Mouse (Mus musculus): ENCODE measurements around the gene Actr8. TPM values are rescaled to one million over a fixed set of nuclear protein-coding genes. Genes with fewer than 3 reads are reported as not detected.

Gene Actr8
- total RNA-seq, 1 experiment: 54.3 TPM

GRCm38 (mm10) chr14:30041836-30042235 is 63.7 kb downstream of the Actr8 start:
- H3K36me3 ChIP-seq (ENCODE audit: control insufficient read depth, insufficient read depth, low read length, poor library complexity, severe bottlenecking): no peaks in the 10 kb centered on the region
- no peak overlapping the region for H3K27ac ChIP-seq (ENCODE audit: insufficient read depth, low read depth, low read length, poor library complexity, severe bottlenecking)
- no peak overlapping the region for H3K9ac ChIP-seq (ENCODE audit: insufficient read depth, low read depth, low read length, poor library complexity, severe bottlenecking)
- no peaks in the 10 kb centered on the region for H3K4me1 ChIP-seq (ENCODE audit: control insufficient read depth in 2 of 2, insufficient read depth in 2 of 2, low read length in 2 of 2, poor library complexity in 1 of 2)
- no peak overlapping the region for H3K4me3 ChIP-seq (ENCODE audit: insufficient read depth in 1 of 2, low read depth in 1 of 2, low read length in 2 of 2, poor library complexity in 1 of 2, severe bottlenecking in 1 of 2)
- H3K9me3 ChIP-seq (ENCODE audit: control insufficient read depth, insufficient read depth, low read depth, low read length): no peaks in the 10 kb centered on the region
- in situ Hi-C loops (cut with MboI; ENCODE audit: low sequenced_read_pairs in 2 of 2, unreplicated experiment in 2 of 2): no loop called here
- DNase-seq (ENCODE audit: low read depth, low spot score): no peak
- no peak for TF ChIP-seq MAFK (IDR thresholded peaks at IDR 0.05; ENCODE audit: insufficient read depth, low read depth, low read length)
- TF ChIP-seq ZC3H11A (IDR thresholded peaks at IDR 0.05; ENCODE audit: borderline replicate concordance, low read depth, low read length): no peak
- no peak for TF ChIP-seq ZNF384 (IDR thresholded peaks at IDR 0.05; ENCODE audit: low read depth, low read length)
- TF ChIP-seq HCFC1 (IDR thresholded peaks at IDR 0.05; ENCODE audit: borderline replicate concordance, insufficient read depth, low read length): no peak
- TF ChIP-seq CHD2 (IDR thresholded peaks at IDR 0.05; ENCODE audit: low read depth, low read length): no peak

DNA sequence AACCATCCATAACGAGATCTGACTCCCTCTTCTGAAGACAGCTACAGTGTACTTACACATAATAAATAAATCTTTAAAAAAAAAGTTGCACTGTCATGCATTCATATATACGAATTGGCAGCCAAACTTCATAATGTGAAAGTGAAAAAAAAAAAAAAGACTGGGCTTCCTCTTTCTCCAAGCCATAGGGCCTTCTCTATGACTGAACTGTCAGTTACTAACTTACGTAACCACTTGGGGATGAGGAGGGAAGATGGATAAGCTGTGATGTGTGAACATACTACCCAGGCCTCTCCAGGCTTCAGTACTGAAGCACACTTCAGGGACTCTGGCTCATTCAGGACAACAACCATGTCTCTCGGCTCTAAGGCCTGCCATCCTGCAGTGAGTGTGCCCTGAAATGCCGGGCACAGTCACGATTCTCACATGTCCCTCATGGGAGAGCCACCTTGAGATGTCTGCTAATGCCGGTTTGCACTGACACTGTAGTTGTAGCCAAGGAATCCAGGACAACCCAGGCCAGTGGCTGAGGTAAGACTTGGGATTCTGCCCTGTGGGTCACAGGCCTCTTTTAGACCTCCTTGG is 65.3 kb downstream of the Actr8 start:
- H3K27ac ChIP-seq (ENCODE audit: insufficient read depth, low read depth, low read length, poor library complexity, severe bottlenecking): no peak overlapping the region
- TF ChIP-seq ZC3H11A (IDR thresholded peaks at IDR 0.05; ENCODE audit: borderline replicate concordance, low read depth, low read length) (no peak), CHD2 (IDR thresholded peaks at IDR 0.05; ENCODE audit: low read depth, low read length) (no peak), ZNF384 (IDR thresholded peaks at IDR 0.05; ENCODE audit: low read depth, low read length) (no peak), HCFC1 (IDR thresholded peaks at IDR 0.05; ENCODE audit: borderline replicate concordance, insufficient read depth, low read length) (no peak), MAFK (IDR thresholded peaks at IDR 0.05; ENCODE audit: insufficient read depth, low read depth, low read length) (no peak)
- no peak for DNase-seq (ENCODE audit: low read depth, low spot score)
- no peaks in the 10 kb centered on the region for H3K36me3 ChIP-seq (ENCODE audit: control insufficient read depth, insufficient read depth, low read length, poor library complexity, severe bottlenecking)
- no peak overlapping the region for H3K9ac ChIP-seq (ENCODE audit: insufficient read depth, low read depth, low read length, poor library complexity, severe bottlenecking)
- in situ Hi-C loops (cut with MboI; ENCODE audit: low sequenced_read_pairs in 2 of 2, unreplicated experiment in 2 of 2): no loop called here
- no peaks in the 10 kb centered on the region for H3K4me1 ChIP-seq (ENCODE audit: control insufficient read depth in 2 of 2, insufficient read depth in 2 of 2, low read length in 2 of 2, poor library complexity in 1 of 2)
- H3K9me3 ChIP-seq (ENCODE audit: control insufficient read depth, insufficient read depth, low read depth, low read length): no peaks in the 10 kb centered on the region
- no peak overlapping the region for H3K4me3 ChIP-seq (ENCODE audit: insufficient read depth in 1 of 2, low read depth in 1 of 2, low read length in 2 of 2, poor library complexity in 1 of 2, severe bottlenecking in 1 of 2)

GRCm38 (mm10) chr14:30045239-30045638 is 67.1 kb downstream of the Actr8 start:
- TF ChIP-seq HCFC1 (IDR thresholded peaks at IDR 0.05; ENCODE audit: borderline replicate concordance, insufficient read depth, low read length) (no peak), CHD2 (IDR thresholded peaks at IDR 0.05; ENCODE audit: low read depth, low read length) (no peak), ZNF384 (IDR thresholded peaks at IDR 0.05; ENCODE audit: low read depth, low read length) (no peak), MAFK (IDR thresholded peaks at IDR 0.05; ENCODE audit: insufficient read depth, low read depth, low read length) (no peak), ZC3H11A (IDR thresholded peaks at IDR 0.05; ENCODE audit: borderline replicate concordance, low read depth, low read length) (no peak)
- Histone ChIP-seq H3K36me3 (ENCODE audit: control insufficient read depth, insufficient read depth, low read length, poor library complexity, severe bottlenecking) (no peaks in the 10 kb centered on the region), H3K4me3 (ENCODE audit: insufficient read depth in 1 of 2, low read depth in 1 of 2, low read length in 2 of 2, poor library complexity in 1 of 2, severe bottlenecking in 1 of 2) (no peak overlapping the region), H3K27ac (ENCODE audit: insufficient read depth, low read depth, low read length, poor library complexity, severe bottlenecking) (no peak overlapping the region), H3K4me1 (ENCODE audit: control insufficient read depth in 2 of 2, insufficient read depth in 2 of 2, low read length in 2 of 2, poor library complexity in 1 of 2) (no peaks in the 10 kb centered on the region), H3K9me3 (ENCODE audit: control insufficient read depth, insufficient read depth, low read depth, low read length) (no peaks in the 10 kb centered on the region), H3K9ac (ENCODE audit: insufficient read depth, low read depth, low read length, poor library complexity, severe bottlenecking) (no peak overlapping the region)
- in situ Hi-C loops (cut with MboI; ENCODE audit: low sequenced_read_pairs in 2 of 2, unreplicated experiment in 2 of 2): no loop called here
- no peak for DNase-seq (ENCODE audit: low read depth, low spot score)

DNA sequence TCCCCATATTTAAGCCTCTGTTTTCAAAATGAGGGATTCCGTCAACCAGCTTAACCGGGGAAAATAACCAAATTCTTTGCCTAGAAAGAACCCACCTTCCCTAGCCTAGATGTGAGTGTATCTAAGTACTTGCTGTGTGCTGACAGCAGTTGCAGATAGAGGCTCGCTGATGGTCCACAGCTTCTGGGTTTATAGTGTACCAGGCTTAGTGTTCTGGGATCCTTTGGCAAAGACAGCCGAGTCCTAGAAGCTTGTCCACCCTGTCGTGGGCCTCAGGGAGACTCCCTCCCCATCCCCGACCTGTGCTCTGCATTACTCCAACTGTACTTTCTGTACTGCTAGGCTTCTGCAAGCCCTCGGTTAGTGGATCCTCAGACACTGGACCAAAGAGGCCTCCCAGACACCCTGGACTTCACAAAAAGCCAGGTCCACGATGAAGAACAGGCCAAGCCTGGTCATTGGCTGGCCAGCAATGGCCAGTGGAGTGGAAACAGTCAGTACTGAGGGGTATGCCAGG is 67.6 kb downstream of the Actr8 start:
- H3K4me1 ChIP-seq (ENCODE audit: control insufficient read depth in 2 of 2, insufficient read depth in 2 of 2, low read length in 2 of 2, poor library complexity in 1 of 2): no peaks in the 10 kb centered on the region
- H3K9ac ChIP-seq (ENCODE audit: insufficient read depth, low read depth, low read length, poor library complexity, severe bottlenecking): no peak overlapping the region
- DNase-seq (ENCODE audit: low read depth, low spot score): no peak
- no peaks in the 10 kb centered on the region for H3K9me3 ChIP-seq (ENCODE audit: control insufficient read depth, insufficient read depth, low read depth, low read length)
- no peak overlapping the region for H3K4me3 ChIP-seq (ENCODE audit: insufficient read depth in 1 of 2, low read depth in 1 of 2, low read length in 2 of 2, poor library complexity in 1 of 2, severe bottlenecking in 1 of 2)
- TF ChIP-seq MAFK (IDR thresholded peaks at IDR 0.05; ENCODE audit: insufficient read depth, low read depth, low read length) (no peak), HCFC1 (IDR thresholded peaks at IDR 0.05; ENCODE audit: borderline replicate concordance, insufficient read depth, low read length) (no peak), ZC3H11A (IDR thresholded peaks at IDR 0.05; ENCODE audit: borderline replicate concordance, low read depth, low read length) (no peak), ZNF384 (IDR thresholded peaks at IDR 0.05; ENCODE audit: low read depth, low read length) (no peak), CHD2 (IDR thresholded peaks at IDR 0.05; ENCODE audit: low read depth, low read length) (no peak)
- in situ Hi-C loops (cut with MboI; ENCODE audit: low sequenced_read_pairs in 2 of 2, unreplicated experiment in 2 of 2): no loop called here
- H3K27ac ChIP-seq (ENCODE audit: insufficient read depth, low read depth, low read length, poor library complexity, severe bottlenecking): no peak overlapping the region
- H3K36me3 ChIP-seq (ENCODE audit: control insufficient read depth, insufficient read depth, low read length, poor library complexity, severe bottlenecking): no peaks in the 10 kb centered on the region
